Mouse (Mus musculus): ENCODE data around the gene Camkk1. TPM values are rescaled to one million over a fixed set of nuclear protein-coding genes. Genes with fewer than 3 reads are reported as not detected.

The Camkk1 gene
- total RNA-seq (2021) = 1 to 10 TPM; 2.5 to 2.6 TPM
- long read RNA-seq, experiment 1, partial matches to known transcripts = 0 of 3 reads
- long read RNA-seq, experiment 1, other reads (novel, unspliced or antisense) = 1 of 3 reads
- long read RNA-seq, experiment 2, partial matches to known transcripts = 1 of 7 reads
- long read RNA-seq, experiment 2, other reads (novel, unspliced or antisense) = 3 of 7 reads

- peak; percentile 81 to 83 for DNase-seq (ENCODE audit: low spot score in 2 of 2)
Measured at GRCm38 (mm10) chr11:73018471-73019146, at the start of gene Camkk1. Camkk1 (plus strand) TSS chr11:73019008.

- no peak for DNase-seq (ENCODE audit: low spot score in 2 of 2)
Measured at GRCm38 (mm10) chr11:72974995-72975503, 43.8 kb upstream of the Camkk1 start.

GRCm38 (mm10) chr11:72982516-72982915, 36.3 kb upstream of the Camkk1 start:
- DNase-seq (ENCODE audit: low spot score in 2 of 2) = no peak

- no peak for DNase-seq (ENCODE audit: low spot score in 2 of 2)
Measured at GRCm38 (mm10) chr11:72983283-72983682, 35.5 kb upstream of the Camkk1 start.

GRCm38 (mm10) chr11:72986745-72987144, 32.1 kb upstream of the Camkk1 start:
- no peak for DNase-seq (ENCODE audit: low spot score in 2 of 2)

GRCm38 (mm10) chr11:72987234-72987633, 31.6 kb upstream of the Camkk1 start:
- DNase-seq (ENCODE audit: low spot score in 2 of 2) = no peak

- no peak for DNase-seq (ENCODE audit: low spot score in 2 of 2)
Measured at GRCm38 (mm10) chr11:72987807-72988206, 31.0 kb upstream of the Camkk1 start.

- DNase-seq (ENCODE audit: low spot score in 2 of 2) = no peak
Measured at GRCm38 (mm10) chr11:72989044-72989443, 29.8 kb upstream of the Camkk1 start.

- no peak for DNase-seq (ENCODE audit: low spot score in 2 of 2)
Measured at GRCm38 (mm10) chr11:72990688-72991087, 28.1 kb upstream of the Camkk1 start.

GRCm38 (mm10) chr11:72991961-72992360, 26.8 kb upstream of the Camkk1 start:
- DNase-seq (ENCODE audit: low spot score in 2 of 2) = no peak

GRCm38 (mm10) chr11:72996346-72996745, 22.5 kb upstream of the Camkk1 start:
- DNase-seq (ENCODE audit: low spot score in 2 of 2) = no peak

- no peak for DNase-seq (ENCODE audit: low spot score in 2 of 2)
Measured at GRCm38 (mm10) chr11:72996781-72997180, 22.0 kb upstream of the Camkk1 start.

GRCm38 (mm10) chr11:72997529-72998326, 21.1 kb upstream of the Camkk1 start:
- no peak for DNase-seq (ENCODE audit: low spot score in 2 of 2)

GRCm38 (mm10) chr11:72998771-72999170, 20.0 kb upstream of the Camkk1 start, which contains the start of gene P2rx1:
P2rx1 (plus strand) TSS chr11:72999103.
- DNase-seq (ENCODE audit: low spot score in 2 of 2) = no peak

- DNase-seq (ENCODE audit: low spot score in 2 of 2) = peak in 1 of 2 experiments; percentile 46
Measured at GRCm38 (mm10) chr11:73001029-73001428, 17.8 kb upstream of the Camkk1 start.

GRCm38 (mm10) chr11:73006377-73006776, 12.4 kb upstream of the Camkk1 start:
- DNase-seq (ENCODE audit: low spot score in 2 of 2) = no peak

- no peak for DNase-seq (ENCODE audit: low spot score in 2 of 2)
Measured at GRCm38 (mm10) chr11:73007113-73007512, 11.7 kb upstream of the Camkk1 start.

GRCm38 (mm10) chr11:73007698-73008481, 10.9 kb upstream of the Camkk1 start:
- no peak for DNase-seq (ENCODE audit: low spot score in 2 of 2)

GRCm38 (mm10) chr11:73008826-73009225, 10.0 kb upstream of the Camkk1 start:
- DNase-seq (ENCODE audit: low spot score in 2 of 2) = no peak

- DNase-seq (ENCODE audit: low spot score in 2 of 2) = no peak
Measured at GRCm38 (mm10) chr11:73009531-73010274, 9.1 kb upstream of the Camkk1 start.
